Mouse (Mus musculus) lung, embryonic 16.5 days (tissue): ENCODE measurements around the gene Wdr53. TPM values are rescaled to one million over a fixed set of nuclear protein-coding genes. Genes with fewer than 3 reads are reported as not detected.

ENCODE experiments used
- microRNA counts: library from miRNA; unstranded; fragments of <30 nt; microRNA quantifications from one replicate; lab custom pipeline; 2016
- microRNA-seq: library from miRNA; unstranded; fragments of <30 nt; microRNA quantifications from one replicate; pipeline ENCODE4, GENCODE M21; 2016
- polyA plus RNA-seq: library from polyadenylated mRNA; unstranded; fragments of >200 nt; fragmentation: Nextera tagmentation; extraction: Ambion mirVana; gene quantifications from 2 replicates; pipeline ENCODE4 v1.2.1, GENCODE M21; 2015

Gene Wdr53
- polyA plus RNA-seq, 1 experiment from 2014 or later = 19.8 TPM

MicroRNAs encoded within 50 kb of the gene (microRNA counts, 519-probe panel; counts per million panel counts)
- microRNA mmu-miR-1946a (lab: Ali Mortazavi, UCI) = not detected

Small RNAs within 50 kb of the gene (microRNA-seq; reads per million reads assigned to microRNA genes)
- not detected for gene Mir1946a

Other genes with a start within 250 kb of the Wdr53 start
- gene Senp5, start 243.9 kb upstream of the Wdr53 start, polyA plus RNA-seq = 11.8 and 13.5 TPM in 2 replicates
- gene Pak2, start 167.9 kb upstream of the Wdr53 start, polyA plus RNA-seq = 33.1 and 36.5 TPM in 2 replicates
- 84.6 and 85.1 TPM in 2 replicates for gene Pigx, start 147.5 kb upstream of the Wdr53 start, polyA plus RNA-seq
- gene Cep19, start 147.4 kb upstream of the Wdr53 start, polyA plus RNA-seq = 31.7 and 31.9 TPM in 2 replicates
- 45.8 and 51.1 TPM in 2 replicates for gene Nrros, start 81.6 kb upstream of the Wdr53 start, polyA plus RNA-seq
- gene Bex6, start 67.4 kb upstream of the Wdr53 start, polyA plus RNA-seq = 0.28 TPM in 1 of 2 replicates, not detected in the other
- gene Fbxo45, start 69 bp upstream of the Wdr53 start, polyA plus RNA-seq = 5.0 and 5.2 TPM in 2 replicates
- 0.18 TPM in 1 of 2 replicates, not detected in the other for gene Smco1, start 24.2 kb downstream of the Wdr53 start, polyA plus RNA-seq
- gene Rnf168, start 30.2 kb downstream of the Wdr53 start, polyA plus RNA-seq = 26.3 and 26.9 TPM in 2 replicates
- 22.5 and 25.4 TPM in 2 replicates for gene Ubxn7, start 85.0 kb downstream of the Wdr53 start, polyA plus RNA-seq
- not detected in 2 replicates for gene Tm4sf19, start 153.3 kb downstream of the Wdr53 start, polyA plus RNA-seq
- 30.1 and 31.8 TPM in 2 replicates for gene Tctex1d2, start 172.5 kb downstream of the Wdr53 start, polyA plus RNA-seq
- gene Pcyt1a, start 183.7 kb downstream of the Wdr53 start, polyA plus RNA-seq = 46.4 and 53.9 TPM in 2 replicates
- 0.28 and 0.55 TPM in 2 replicates for gene Slc51a, start 240.7 kb downstream of the Wdr53 start, polyA plus RNA-seq
- not detected in 2 replicates for gene Zdhhc19, start 249.0 kb downstream of the Wdr53 start, polyA plus RNA-seq